Mouse (Mus musculus): Measurements from ENCODE around the gene Abca8b.

- no peak for TF ChIP-seq CTCF (conservative IDR thresholded peaks at IDR 0.05; ENCODE audit: low read length)
- TF ChIP-seq NANOG (IDR thresholded peaks at IDR 0.05; ENCODE audit: borderline replicate concordance, low read length) = no peak
- TF ChIP-seq POU5F1 (IDR thresholded peaks at IDR 0.05; ENCODE audit: borderline replicate concordance, low read length) = no peak
Measured at GRCm38 (mm10) chr11:109884126-109884525, 111.5 kb downstream of the Abca8b start.

Measured in E14TG2a.4 (cell line).